Comparison of ENCODE assay signal across 13 mouse cellular contexts in the genomic region with DNA sequence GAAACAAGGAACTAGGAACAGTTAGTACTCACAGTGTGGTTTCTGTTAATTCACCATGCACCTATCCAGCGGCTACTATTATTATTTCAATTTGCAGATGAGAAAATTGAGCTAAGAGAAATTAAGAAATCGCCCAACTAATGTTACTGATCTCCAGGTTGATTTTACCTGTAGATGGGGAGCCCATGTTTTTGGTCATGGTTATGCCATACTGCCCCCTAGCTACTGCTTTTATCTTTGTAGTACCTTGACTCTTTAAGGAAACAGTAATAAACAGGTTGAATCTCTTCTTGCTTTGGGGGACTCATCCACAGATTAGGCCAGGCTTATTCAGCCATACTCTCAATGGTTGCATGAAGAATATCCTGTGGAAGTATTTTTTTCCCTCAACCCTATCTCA. TPM values are rescaled to one million over a fixed set of nuclear protein-coding genes. Genes with fewer than 3 reads are reported as not detected.
DNase-seq lines count a peak whose midpoint lies in the region; ATAC-seq and TF ChIP-seq lines count a peak whose summit lies in the region.
"Had no signal": no experiment of that assay in that cellular context is flagged by ENCODE, and none has a peak within 500 bp of the region (broad histone marks: within the 10 kb centered on the region; RNA-seq: fewer than 3 reads in every experiment).

No protein-coding gene starts in this region.

- no peak for ATAC-seq in forebrain, postnatal 0 days
- ATAC-seq in forebrain, embryonic 14.5 days: no peak
- no peak for ATAC-seq in lung, postnatal 0 days
- ATAC-seq: midbrain, embryonic 13.5 days had no signal

- H3K4me1 ChIP-seq in forebrain, postnatal 0 days (ENCODE audit: insufficient read depth): no peaks in the 10 kb centered on the region
- H3K4me1 ChIP-seq in forebrain, embryonic 14.5 days (ENCODE audit: control insufficient read depth, insufficient read depth, low read length): no peaks in the 10 kb centered on the region
- no peaks in the 10 kb centered on the region; the same call in 1 of the 2 replicates for H3K4me1 ChIP-seq in lung, postnatal 0 days (ENCODE audit: insufficient read depth, low read depth, low read length)
- H3K4me1 ChIP-seq: midbrain, embryonic 13.5 days had no signal

- H3K4me3 ChIP-seq in forebrain, postnatal 0 days (ENCODE audit: low read depth, low read length): no peak overlapping the region
- H3K4me3 ChIP-seq in forebrain, embryonic 14.5 days (ENCODE audit: low read depth, low read length): no peak overlapping the region
- no peak overlapping the region for H3K4me3 ChIP-seq in lung, postnatal 0 days (ENCODE audit: low read depth, low read length)
- H3K4me3 ChIP-seq: midbrain, embryonic 13.5 days had no signal

- H3K9ac ChIP-seq in forebrain, postnatal 0 days: no peak overlapping the region
- H3K9ac ChIP-seq in forebrain, embryonic 14.5 days (ENCODE audit: low read length): no peak overlapping the region
- H3K9ac ChIP-seq in lung, postnatal 0 days (replicated peaks; ENCODE audit: low read depth): no peak overlapping the region
- H3K9ac ChIP-seq: midbrain, embryonic 13.5 days had no signal

- no peaks in the 10 kb centered on the region for H3K9me3 ChIP-seq in forebrain, postnatal 0 days (ENCODE audit: low read length)
- no peaks in the 10 kb centered on the region for H3K9me3 ChIP-seq in forebrain, embryonic 14.5 days (replicated peaks; ENCODE audit: control insufficient read depth, low read length)
- H3K9me3 ChIP-seq in lung, postnatal 0 days (ENCODE audit: low read length): no peaks in the 10 kb centered on the region
- H3K9me3 ChIP-seq: midbrain, embryonic 13.5 days had no signal

- no peak overlapping the region for H3K27ac ChIP-seq in forebrain, postnatal 0 days (ENCODE audit: low read depth, low read length)
- no peak overlapping the region for H3K27ac ChIP-seq in forebrain, embryonic 14.5 days (ENCODE audit: low read depth, low read length)
- no peak overlapping the region for H3K27ac ChIP-seq in lung, postnatal 0 days (ENCODE audit: low read length)
- H3K27ac ChIP-seq: midbrain, embryonic 13.5 days had no signal

- H3K36me3 ChIP-seq in forebrain, postnatal 0 days (ENCODE audit: insufficient read depth): no peaks in the 10 kb centered on the region
- no peaks in the 10 kb centered on the region for H3K36me3 ChIP-seq in forebrain, embryonic 14.5 days (ENCODE audit: control insufficient read depth, insufficient read depth, low read length)
- no peaks in the 10 kb centered on the region for H3K36me3 ChIP-seq in lung, postnatal 0 days (ENCODE audit: insufficient read depth, low read length)
- H3K36me3 ChIP-seq: midbrain, embryonic 13.5 days had no signal

- 74% methylated on average over 2 of the region's 2 CpGs for WGBS in forebrain, postnatal 0 days
- WGBS in forebrain, embryonic 14.5 days: 59% methylated on average over 2 of the region's 2 CpGs
- WGBS in lung, postnatal 0 days: 81% methylated on average over 2 of the region's 2 CpGs

- H3K27me3 ChIP-seq in forebrain, postnatal 0 days (ENCODE audit: insufficient read depth, low read length): no peaks in the 10 kb centered on the region
- no peaks in the 10 kb centered on the region for H3K27me3 ChIP-seq in forebrain, embryonic 14.5 days (replicated peaks; ENCODE audit: control insufficient read depth, insufficient read depth, low read length)
- no peaks in the 10 kb centered on the region for H3K27me3 ChIP-seq in lung, postnatal 0 days (replicated peaks; ENCODE audit: insufficient read depth, low read length)
- H3K27me3 ChIP-seq: midbrain, embryonic 13.5 days had no signal

- no peak overlapping the region for H3K4me2 ChIP-seq in forebrain, postnatal 0 days (ENCODE audit: low read depth)
- no peak overlapping the region for H3K4me2 ChIP-seq in forebrain, embryonic 14.5 days (ENCODE audit: low read length)
- H3K4me2 ChIP-seq in lung, postnatal 0 days (replicated peaks; ENCODE audit: low read depth, low read length): no peak overlapping the region
- H3K4me2 ChIP-seq: midbrain, embryonic 13.5 days had no signal

- TF ChIP-seq EP300 in lung, postnatal 0 days (IDR thresholded peaks at IDR 0.05): no peak

- TF ChIP-seq CTCF in forebrain, postnatal 0 days (IDR thresholded peaks at IDR 0.05; ENCODE audit: low read depth): peak; percentile 47
- TF ChIP-seq CTCF in lung, postnatal 0 days (IDR thresholded peaks at IDR 0.05): peak; percentile 60

- peak; percentile 14 for DNase-seq in forebrain, postnatal 0 days
- no peak for DNase-seq in forebrain, embryonic 14.5 days (ENCODE audit: low spot score)
- peak; percentile 23 for DNase-seq in lung, postnatal 0 days (ENCODE audit: low spot score)
- DNase-seq in lung, postnatal 14 days: no peak
- DNase-seq in CD4-positive, CD25-positive, alpha-beta regulatory T cell, adult 2 months (ENCODE audit: low read depth, low spot score): peak; percentile 65
- peak; percentile 29 to 62 for DNase-seq in cerebellum, postnatal 14 days
- DNase-seq in T-cell, adult 2 months (ENCODE audit: low spot score): no peak
- no peak for DNase-seq in frontal cortex, postnatal 25 days (ENCODE audit: low spot score in 2 of 2)
- DNase-seq: adrenal gland, postnatal 25 days; embryo, embryonic 11 days; heart, postnatal 10 days had no signal

RNA-seq across cellular contexts. Expression of gene Foxj3, which starts 5.0 kb away (rescaled TPM):
- total RNA-seq in forebrain, postnatal 0 days (2014; rRNA removed): 38.4 and 52.7 TPM in 2 replicates
- 17.4 and 25.2 TPM in 2 replicates for polyA plus RNA-seq in forebrain, postnatal 0 days (2015; fragmentation: Nextera tagmentation; extraction: Ambion mirVana)
- polyA plus RNA-seq in forebrain, embryonic 14.5 days (2014; fragmentation: Nextera tagmentation; extraction: Ambion mirVana): 19.8 and 25.0 TPM in 2 replicates
- 10.1 and 11.6 TPM in 2 replicates for polyA plus RNA-seq in lung, postnatal 0 days (2015; fragmentation: Nextera tagmentation; extraction: Ambion mirVana)

RNA-seq across cellular contexts. Expression of gene Frg2f1, which starts 7.5 kb away (rescaled TPM):
- total RNA-seq in forebrain, postnatal 0 days (2014; rRNA removed): 14.2 and 36.5 TPM in 2 replicates
- 9.0 and 11.3 TPM in 2 replicates for polyA plus RNA-seq in forebrain, postnatal 0 days (2015; fragmentation: Nextera tagmentation; extraction: Ambion mirVana)
- 4.2 and 6.5 TPM in 2 replicates for polyA plus RNA-seq in forebrain, embryonic 14.5 days (2014; fragmentation: Nextera tagmentation; extraction: Ambion mirVana)
- polyA plus RNA-seq in lung, postnatal 0 days (2015; fragmentation: Nextera tagmentation; extraction: Ambion mirVana): 5.9 TPM in 2 replicates

RNA-seq across cellular contexts. Expression of gene Rimkla, which starts 39.4 kb away (rescaled TPM):
- 22.8 and 28.4 TPM in 2 replicates for total RNA-seq in forebrain, postnatal 0 days (2014; rRNA removed)
- 16.6 and 21.6 TPM in 2 replicates for polyA plus RNA-seq in forebrain, postnatal 0 days (2015; fragmentation: Nextera tagmentation; extraction: Ambion mirVana)
- 17.7 and 22.3 TPM in 2 replicates for polyA plus RNA-seq in forebrain, embryonic 14.5 days (2014; fragmentation: Nextera tagmentation; extraction: Ambion mirVana)
- 0.30 and 0.31 TPM in 2 replicates for polyA plus RNA-seq in lung, postnatal 0 days (2015; fragmentation: Nextera tagmentation; extraction: Ambion mirVana)
- total RNA-seq: liver, adult 2 months had no signal
- polyA plus RNA-seq: liver, adult 2 months had no signal

Comparison
In these comparisons a context has a peak if more than half of its experiments do, and no peak if none do; other contexts are left out.
1. DNase-seq: peak in forebrain, postnatal 0 days (single experiment), lung, postnatal 0 days (single experiment), CD4-positive, CD25-positive, alpha-beta regulatory T cell, adult 2 months (single experiment) and cerebellum, postnatal 14 days (2 of 2); none in forebrain, embryonic 14.5 days (single experiment), lung, postnatal 14 days (single experiment), T-cell, adult 2 months (single experiment) and frontal cortex, postnatal 25 days (0 of 2).
2. RNA of gene Rimkla, which starts 39.4 kb away (polyA plus RNA-seq): 16.6 to 21.6 TPM in forebrain, postnatal 0 days and 17.7 to 22.3 TPM in forebrain, embryonic 14.5 days; 0.30 to 0.31 TPM in lung, postnatal 0 days; every median in the first group is over 10 times any median in the second.